Mouse (Mus musculus) cerebellum, postnatal 36 days (tissue): ENCODE results near the gene Pck1.

Experiments used
- DNase-seq, 2 experiments: peaks; one replicate each; pipeline ENCODE4 v3.0.0; 2021 to 2022; ENCODE audit warnings: mixed read lengths in 2 of 2

The Pck1 gene

DNA sequence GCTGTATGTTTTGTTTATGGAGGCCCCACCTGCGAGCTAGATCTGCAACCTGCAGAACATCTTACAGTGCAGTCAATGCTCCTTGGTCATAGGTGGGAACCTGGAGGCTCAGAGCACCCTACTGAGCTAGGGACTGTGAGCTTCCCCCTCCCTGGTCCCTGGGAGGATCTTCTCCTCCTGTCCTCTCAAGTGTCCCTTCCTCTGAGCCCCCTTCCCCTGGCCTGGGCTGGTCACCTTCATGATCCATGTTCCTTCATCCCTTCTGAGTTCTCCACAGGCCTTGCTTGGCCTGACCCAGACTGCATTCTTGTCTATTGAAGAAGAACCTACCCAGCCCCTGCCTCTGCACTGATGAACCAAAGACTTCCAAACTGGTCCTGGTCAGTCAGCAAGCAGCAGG lies 21.7 kb downstream of the Pck1 start:
- no peak for DNase-seq

DNA sequence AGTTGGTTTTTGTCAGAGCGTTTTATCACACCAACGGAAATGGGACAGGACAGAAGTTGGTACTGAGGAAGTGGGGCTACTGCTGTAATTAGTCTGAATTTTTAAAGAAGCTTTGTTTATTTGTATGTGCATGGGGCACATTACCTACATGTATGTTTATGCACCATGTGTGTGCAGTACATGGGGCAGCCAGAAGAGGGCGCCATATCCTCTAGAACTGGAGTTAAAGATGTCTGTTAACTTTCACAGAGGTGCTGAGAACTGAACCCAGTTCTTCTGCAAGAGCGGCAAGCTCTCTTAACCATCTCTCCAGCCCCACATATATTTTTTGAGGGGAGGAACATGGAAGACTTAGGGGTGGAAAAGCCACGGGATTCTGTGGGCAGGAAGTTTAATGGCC lies 22.9 kb downstream of the Pck1 start:
- DNase-seq, result no peak

DNA sequence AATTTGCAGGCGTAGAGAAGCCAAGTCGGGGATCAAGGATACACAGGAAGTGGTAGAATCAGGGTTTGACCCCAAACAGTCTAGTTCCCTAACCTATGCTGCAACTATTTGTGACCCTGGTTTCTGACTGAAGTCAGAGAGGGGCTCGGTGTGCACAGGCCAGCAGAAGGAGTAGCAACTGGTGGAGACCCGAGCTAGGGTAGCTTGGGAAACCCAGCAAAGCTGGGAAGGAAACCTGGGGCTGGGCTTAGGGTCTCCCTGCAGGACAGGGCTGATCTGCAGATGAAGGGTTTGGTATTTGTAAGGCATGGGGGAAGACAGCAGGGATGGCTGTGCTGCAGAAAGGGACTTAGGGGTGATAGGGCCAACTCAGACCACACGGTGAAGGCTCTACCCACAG lies 24.6 kb downstream of the Pck1 start:
- DNase-seq, result no peak

DNA sequence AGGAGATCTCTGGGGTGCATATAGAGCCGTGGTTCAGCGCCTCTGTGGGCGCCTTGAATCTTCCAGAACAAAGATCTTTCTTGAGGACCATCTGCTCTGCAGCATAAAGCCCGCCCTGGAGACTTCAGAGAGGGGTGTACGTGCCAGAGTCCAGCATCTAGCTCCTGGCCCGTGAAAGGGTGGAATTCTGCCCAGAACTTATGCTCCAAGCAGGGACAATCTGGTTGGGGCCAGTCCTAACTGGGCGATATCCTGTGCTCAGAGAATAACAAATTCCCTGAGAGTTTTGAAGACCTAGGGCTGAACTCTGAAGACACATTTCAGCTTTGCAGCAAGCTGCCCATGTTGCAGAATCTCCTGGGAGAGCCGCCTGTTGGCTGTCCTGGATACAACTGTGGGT lies 25.1 kb downstream of the Pck1 start:
- no peak for DNase-seq

DNA sequence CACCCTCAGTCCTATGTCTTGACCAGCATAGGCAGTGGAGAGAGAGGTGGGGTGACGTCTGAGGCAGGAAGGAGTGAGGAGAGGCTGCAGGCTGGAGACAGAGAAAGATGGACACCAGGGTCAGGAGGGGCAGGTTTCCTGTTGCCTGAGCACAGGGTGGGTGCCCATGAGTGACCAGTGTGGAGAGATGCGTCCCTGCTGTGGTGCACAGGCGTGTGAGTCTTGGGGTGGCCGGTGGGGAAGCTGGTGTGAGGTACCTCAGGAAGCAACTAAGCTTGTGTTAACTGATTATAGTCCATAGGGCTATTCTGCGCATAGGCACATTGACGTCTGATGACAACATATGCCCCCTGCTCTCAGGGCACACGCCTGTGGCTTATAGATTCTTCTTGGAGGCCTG lies 26.2 kb downstream of the Pck1 start:
- no peak for DNase-seq

DNA sequence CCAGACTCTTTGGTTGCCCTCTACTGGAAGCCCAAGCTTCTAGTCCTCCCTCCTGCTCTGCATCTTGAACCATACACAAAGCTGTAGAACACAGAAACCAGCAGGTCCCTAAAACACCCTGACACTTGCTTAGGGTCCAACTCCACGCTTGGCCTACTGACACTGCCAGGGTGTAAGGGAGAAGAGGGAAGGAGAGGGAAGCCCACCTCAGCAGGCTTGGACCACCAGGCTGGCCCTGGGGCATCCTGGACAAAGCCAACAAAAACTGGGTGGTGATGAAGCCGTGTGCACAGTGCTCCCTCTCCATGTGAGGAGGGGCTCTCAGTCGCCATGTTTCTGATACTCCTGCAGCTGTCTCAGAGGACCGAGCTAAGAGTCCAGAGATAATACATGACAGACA lies 27.2 kb downstream of the Pck1 start:
- no peak for DNase-seq

DNA sequence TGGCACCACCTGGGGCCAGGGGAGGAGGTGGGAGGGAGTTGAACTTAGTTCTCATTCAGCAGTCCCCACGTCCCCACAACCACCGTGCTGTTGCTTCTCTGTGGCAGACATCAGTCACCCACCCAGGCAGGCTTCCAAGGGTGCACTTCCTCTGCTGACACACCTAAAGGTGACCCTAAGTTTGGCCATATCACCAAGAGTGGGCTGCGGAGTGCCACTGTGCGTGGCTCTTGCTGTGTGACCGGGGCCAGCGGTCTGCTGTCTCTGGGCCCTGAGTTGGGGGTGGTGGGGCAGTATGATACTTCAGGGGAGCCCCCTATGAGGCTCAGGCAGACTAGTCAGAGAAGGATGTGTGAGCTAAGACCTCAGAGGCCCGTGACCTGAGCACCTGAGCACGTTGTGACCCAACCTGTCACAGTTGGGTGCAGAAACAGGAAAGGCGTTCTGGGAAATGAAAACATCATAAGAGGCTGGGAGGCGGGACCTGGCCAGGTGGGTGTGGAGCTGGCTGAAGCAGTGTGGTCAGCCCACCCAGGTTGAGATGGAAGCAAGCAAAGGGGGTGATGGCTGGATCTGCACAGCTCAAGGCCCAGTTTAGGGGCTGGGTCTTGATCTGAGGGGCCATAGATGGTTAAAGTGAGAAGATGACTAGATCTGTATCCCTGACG lies 28.0 kb downstream of the Pck1 start:
- DNase-seq, result no peak

DNA sequence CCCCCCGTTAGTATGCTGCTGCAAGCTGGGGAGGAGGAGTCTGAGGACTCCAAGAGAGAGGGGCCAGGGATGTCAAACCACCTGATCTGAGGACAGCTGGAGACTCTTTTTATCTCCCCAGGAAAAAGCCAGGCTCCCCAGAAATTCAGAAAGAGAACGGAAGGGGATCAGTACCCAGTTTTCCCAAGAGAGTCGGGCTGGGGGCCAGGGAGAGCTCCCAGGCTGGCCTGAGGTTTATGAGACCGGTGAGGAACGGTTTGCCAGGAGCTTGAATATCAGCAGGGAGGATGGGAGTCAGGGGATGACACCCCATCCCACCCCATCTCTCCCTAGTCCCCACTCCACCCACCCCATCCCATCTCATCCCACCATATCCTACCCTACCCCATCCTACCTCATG lies 28.6 kb downstream of the Pck1 start:
- DNase-seq, result no peak

DNA sequence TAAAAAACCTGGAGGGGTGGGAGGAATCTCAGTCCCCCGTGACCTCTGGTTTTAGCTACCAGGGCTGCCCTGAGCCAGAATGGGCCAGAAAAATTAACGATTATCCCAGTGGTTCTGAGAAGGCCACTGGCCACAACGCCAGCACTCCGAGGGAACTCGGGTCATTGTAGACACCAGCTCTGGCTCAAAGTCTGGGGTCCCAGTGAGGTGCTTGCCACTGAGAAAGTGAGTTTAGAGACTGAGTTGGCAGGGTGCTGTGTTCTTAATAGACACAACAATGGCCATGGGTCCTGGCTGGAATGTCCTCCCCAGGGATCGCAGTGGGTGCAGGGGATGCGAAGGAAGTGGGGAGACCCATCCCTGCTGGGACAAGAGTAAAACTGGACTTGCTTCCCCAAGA lies 29.1 kb downstream of the Pck1 start:
- no peak for DNase-seq

DNA sequence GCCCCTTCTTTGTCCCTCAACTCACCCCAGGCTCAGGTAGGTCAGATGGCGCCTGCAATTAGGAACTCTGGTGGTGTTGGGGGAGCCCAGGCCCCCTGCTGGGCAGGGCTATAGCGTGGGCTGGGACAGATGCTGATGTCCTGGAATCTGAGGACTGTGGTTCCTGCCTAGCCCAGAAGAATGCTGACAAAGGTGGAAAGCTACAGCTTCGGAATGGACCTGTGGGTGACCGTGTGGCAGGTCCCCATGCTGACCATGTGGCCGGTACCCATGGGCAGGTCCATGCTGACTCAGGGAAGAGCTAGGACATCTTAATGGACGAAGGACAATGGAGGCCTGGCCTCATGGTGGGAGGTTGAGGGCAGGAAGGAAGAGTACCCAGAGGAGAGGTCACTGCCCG lies 29.9 kb downstream of the Pck1 start:
- DNase-seq, result no peak

DNA sequence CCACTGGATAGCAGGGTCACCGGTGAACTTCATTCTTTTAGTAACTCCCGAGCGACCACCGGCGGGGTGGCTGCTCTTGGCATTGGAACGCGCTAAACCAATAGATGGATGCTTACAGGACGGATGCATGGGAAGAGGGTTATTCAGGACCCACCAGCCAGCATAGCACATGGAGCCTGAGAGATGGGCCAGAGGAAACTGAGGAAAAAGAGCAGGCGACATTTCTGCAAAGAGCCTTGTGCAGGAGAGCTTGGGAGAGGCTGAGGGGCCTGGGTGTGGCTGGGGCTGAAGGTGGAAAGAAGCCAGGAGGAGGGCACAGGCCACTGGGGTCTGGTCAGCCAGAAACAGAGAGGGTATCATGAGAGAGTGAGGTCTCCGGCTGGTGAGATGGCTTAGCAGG lies 30.5 kb downstream of the Pck1 start:
- no peak for DNase-seq

DNA sequence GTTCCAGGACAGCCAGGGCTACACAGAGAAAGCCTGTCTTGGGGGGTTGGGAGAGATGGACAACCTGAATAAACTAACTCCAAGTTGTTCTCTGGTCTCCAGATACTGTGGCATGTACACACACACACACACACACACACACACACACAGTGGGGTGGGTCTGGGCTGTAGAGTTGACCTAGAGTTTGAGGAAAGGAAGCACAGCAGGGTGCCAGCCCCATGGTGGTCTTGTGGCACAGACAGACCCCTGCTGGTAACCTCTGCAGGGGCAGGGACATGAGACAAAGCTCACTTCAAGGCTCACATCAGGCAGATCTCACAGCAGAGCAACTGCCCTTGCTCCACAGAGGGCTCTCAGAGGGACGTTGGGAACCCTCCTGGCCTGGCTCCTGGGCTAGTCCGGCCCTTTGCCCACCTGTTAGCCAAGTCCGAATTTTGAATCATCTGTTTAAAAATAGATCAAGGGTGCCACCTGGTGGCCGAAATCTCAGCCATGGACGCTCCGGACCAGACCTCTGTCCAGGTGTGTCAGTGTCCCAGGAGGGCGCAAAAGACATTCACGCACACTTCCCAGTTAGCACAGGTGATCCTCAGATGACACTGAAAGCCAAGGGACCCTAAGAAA lies 31.1 kb downstream of the Pck1 start:
- DNase-seq, result peak; percentile 56 to 61

DNA sequence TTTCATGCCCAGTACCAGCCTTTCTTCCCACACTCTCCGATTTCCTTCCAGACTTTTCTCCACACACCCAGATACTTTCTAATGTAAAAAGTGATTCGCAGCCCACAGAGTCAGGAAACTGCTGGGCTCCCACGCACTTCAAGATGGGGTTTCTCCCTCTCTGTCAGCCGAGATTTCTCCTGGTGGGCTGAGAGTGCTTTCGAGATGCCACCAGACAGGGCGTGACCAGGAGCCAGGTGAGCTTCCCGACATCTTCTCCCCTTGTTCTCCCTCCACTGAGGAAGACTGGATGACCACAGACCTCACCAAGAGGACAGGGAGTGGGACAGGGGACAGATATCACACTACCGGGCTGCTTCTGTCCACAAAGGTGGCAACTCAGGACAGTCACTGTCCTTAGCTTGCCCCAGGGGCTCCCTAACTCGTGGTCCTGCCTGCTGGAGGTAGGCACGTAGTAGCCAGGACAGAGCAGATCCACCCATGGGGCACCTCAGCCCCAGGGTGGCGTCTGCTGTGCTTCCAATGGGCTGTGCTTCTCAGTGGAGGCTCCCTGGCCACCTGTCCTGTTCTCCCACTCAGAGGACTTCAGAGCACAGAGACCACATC lies 31.7 kb downstream of the Pck1 start:
- DNase-seq, result no peak

DNA sequence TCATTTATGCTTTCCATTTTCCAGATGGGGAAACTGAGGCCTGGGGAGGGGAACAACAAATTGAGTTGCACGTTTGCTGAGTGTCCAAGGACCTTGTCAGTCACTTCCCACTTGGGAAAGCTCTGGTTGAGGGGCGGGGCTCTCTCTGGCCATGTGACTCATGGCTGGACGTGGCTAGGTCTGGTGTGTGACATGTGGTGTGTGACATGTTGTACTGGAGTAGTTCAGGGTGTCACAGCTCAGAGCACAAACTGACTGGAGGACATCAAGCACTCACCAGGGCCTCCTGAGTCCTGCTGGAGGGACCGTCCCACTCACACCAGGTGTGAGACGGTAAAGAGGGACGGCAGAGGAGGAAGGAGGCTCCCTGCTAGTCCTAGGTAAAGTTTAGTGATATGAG lies 32.4 kb downstream of the Pck1 start:
- DNase-seq, result no peak

DNA sequence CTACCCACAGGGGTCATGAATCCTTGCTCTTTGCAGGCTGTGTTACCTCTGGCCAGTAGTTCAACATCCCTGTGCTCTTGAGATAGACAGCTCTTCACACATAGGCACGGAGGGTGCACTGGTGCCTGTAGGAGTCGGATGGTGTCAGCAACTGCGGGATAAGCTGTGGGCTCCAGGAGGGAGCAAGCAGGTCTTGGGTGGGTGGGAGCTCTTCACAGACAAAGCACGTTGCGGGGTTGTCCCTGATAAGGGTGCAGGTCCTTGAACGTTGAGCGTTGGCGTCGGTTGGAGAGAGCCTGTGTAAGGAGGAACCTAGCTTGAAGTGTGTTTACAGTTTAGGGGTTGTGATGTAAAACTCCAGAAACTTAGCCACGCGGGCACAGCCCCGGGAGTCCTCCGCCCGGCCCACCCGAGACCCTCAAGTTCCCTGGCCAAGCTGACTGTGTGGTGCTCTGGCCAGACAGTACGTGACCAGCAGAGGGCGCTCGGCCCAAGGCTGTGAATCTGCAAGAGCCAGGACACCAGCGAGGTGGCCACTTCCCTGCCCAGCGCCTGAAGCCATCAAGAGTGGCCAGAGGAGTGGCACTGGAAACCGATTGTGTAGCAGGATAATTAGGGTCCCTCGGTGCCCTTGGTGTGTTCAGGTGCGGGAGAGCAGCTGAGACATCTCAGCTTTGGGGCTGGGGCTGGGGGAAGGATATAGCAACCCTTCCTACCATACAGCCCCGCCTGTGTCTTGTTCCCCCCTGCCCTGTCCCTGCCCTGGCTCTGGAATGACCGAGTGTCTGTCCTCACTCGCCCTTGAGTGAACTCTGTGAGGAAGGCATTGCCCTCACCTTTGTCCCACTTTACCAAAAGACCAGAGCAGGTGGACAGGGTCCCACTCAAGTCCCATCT lies 33.4 kb downstream of the Pck1 start:
- peak; percentile 80 to 84 for DNase-seq

DNA sequence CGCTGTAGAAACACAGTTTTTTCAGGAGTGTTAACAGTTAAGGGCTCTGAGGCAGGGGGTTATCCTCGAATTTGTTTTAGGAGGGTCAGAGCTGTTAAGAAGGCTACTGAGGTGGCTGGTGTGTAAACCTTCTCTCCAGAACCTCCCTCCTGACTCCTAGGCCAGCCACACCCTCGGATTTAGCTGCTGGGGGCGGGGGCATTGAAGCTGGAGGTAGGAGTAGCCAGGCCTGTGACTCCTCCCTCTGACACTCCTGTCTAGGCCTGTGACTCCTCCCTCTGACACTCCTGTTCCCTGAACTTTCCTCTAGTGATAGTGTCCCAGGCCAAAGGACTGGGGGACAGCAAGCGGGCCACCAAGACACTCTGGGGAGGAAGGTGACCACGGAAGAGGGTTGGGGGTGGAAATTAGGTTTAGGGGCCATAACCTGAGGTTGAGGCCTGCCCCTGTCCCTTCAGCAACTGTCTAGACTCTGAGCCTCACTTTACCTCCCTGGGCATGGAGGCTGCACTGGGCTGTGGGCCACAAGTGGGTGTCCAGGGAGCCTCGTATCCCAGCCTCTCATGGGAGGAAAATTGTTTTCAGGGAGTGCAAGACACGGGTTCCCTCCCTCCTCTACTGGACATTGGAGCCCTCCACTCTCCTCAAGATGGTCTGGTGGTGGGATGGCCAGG lies 34.5 kb downstream of the Pck1 start:
- no peak for DNase-seq

DNA sequence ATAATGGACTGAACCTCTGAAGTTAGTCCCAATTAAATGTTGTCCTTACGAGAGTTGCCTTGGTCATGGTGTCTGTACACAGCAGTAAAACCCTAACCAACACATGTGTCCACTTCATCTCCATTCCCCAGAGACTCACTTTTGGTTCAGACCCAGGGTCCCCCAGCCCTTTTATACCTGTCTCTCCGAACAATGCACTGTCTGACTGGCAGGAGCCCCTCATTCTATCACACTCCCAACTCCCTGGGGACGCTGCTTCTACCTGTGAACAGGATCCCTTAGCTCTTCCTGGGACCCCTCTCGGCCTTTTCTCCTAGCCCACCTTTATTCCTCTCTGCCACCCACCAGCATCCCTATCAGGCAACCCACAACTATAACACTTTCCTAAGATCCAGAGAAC lies 41.9 kb downstream of the Pck1 start:
- no peak for DNase-seq

DNA sequence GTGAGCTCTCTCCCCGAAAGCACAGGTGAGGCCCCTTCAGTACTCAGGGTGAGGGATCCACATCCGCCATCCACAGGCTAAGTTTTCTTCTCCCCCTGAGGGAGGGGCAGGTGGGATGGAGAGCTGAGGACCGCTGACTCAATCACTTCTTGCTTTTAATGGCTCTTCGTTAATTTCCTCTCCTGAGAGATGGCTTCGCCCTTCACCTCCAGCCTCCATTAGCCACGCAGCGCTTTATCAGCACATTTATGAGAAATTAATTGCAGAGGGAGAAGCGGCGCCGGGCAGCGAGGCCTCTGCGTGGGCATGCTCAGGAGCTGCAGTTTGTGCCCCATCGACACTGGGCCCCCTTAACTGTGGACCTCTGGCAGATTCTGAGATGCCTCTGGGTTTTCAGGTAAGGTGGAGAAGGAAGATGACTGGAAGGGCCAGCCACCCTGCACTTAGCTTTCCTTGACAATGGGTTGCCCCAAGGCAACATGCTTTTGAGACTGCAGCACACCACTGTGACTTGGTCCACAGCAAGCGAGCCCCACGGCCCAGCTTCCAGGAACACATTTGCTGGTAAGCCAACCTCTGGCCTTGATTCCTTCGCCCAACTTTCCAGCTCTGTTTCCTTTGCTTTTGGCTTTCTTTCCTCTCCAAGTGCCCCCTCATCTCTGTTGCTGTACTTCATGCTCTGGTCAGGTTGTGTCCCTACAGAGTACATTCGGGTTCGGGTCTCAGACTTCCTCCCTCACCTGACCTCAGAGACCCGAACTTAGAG lies 50.3 kb downstream of the Pck1 start:
- DNase-seq, result no peak

DNA sequence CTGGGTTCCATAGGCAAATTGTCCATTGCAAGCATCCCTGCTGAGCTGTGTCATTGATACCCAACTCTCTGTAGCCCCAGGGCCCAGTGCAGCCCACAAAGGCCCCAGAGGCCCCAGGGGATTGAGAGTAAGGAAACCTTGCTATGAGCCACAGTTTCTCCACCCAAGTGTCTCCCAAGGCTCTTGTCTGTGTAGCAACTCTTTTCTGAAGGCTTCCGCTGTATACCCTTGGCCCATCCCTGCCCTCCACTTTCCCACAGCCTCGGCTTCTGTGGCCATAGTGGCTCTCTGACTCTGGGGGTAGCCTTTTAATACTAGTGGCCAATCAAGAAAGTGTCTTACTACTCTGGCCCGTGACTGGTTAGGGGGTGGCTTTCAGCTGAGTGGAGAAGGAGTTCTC lies 50.9 kb downstream of the Pck1 start:
- DNase-seq, result no peak

DNA sequence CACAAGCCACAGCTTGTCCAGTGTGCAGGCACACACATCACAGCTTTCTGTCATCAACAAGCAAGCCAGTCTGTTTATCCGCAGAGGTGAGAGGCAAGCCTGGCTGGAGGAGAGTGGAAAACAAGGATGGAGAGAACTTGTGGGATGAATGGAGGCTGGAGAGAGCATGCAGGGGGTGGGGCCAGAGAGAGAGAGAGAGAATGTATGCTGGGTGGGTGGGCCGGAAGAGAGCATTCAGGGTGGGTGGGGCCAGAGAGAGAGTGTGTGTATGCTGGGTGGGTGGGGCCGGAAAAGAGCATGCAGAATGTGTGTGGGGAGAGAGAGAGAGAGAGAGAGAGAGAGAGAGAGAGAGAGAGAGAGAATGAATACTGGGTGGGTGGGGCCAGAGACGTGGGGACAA lies 51.8 kb downstream of the Pck1 start:
- no peak for DNase-seq

DNA sequence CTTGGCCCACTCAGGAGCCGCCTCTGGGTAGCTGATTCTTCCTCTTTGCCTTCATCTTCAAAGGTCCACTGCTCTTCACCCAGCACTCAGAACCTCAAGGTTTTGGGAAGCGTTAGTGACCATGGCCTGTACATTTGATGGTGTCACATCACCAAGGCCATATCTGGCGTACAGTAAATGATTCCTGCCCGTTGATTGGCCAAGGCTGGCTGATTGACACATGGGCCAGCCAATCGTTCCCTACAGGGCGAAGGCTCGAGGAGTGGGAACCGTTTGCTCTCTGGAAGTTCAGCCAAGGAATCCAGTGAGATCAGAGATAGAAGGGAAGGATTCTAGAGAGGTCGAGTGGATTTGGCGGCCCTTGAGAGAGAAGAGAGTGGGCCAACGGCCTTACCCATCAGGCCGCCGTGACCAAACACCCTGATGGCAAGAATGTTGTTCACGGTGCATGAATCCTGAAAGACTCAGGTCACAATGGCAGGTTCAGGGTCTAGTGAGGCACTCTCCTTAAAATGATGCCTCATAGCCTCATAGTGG lies 52.8 kb downstream of the Pck1 start:
- DNase-seq, result no peak

DNA sequence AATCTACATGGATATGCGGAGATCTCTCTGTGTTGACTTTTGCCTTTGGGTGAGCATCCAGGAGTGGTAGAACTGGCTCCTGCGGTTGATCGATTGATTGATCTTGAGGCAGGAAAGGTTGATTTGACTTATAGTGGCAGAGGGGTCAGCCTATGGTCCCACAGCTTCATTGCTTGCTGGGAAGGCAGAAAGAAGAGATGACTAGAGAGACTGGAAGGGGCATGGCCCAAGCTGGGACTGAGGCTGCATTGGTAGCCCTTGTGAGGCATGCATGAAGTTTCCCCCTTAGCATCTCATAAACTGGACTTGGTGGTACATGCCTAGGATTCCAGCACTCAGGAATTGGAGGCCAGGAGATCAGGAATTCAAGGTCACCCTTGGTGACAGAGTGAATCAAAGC lies 54.2 kb downstream of the Pck1 start:
- no peak for DNase-seq
